In the genomic region with DNA sequence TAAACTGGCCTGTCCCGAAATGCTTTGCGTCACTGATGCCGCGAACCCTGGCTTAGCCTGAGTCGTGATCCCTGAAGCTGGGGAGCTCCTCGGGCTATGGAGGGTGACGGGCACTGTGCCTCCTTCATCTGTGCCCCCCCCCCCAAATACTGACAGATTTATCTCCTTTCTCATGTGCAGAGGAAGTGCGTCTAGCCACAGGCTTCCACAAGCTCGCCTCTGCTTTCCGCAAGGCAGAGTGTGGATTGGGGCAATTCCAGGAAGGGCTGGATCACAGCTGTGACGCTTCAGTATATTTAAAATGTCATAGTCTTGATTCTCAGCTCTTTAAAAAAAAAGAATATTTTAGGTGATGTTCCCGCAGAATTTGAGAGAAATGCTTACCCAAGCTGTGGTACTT, we compare ENCODE assay signal across 19 mouse cellular contexts. TPM values are rescaled to one million over a fixed set of nuclear protein-coding genes. Genes with fewer than 3 reads are reported as not detected.
DNase-seq lines count a peak whose midpoint lies in the region; ATAC-seq and TF ChIP-seq lines count a peak whose summit lies in the region.
"Had no signal": no experiment of that assay in that cellular context is flagged by ENCODE, and none has a peak within 500 bp of the region (broad histone marks: within the 10 kb centered on the region; RNA-seq: fewer than 3 reads in every experiment).

No protein-coding gene starts in this region.

- peaks cover 22% of the 10 kb centered on the region for H3K4me1 ChIP-seq in heart, embryonic 11.5 days (ENCODE audit: control insufficient read depth, insufficient read depth, low read length)
- H3K4me1 ChIP-seq in kidney, embryonic 14.5 days (ENCODE audit: control insufficient read depth, insufficient read depth, low read length): no peaks in the 10 kb centered on the region
- peaks cover 4% of the 10 kb centered on the region; the same call in 1 of the 2 replicates for H3K4me1 ChIP-seq in stomach, postnatal 0 days (replicated peaks; ENCODE audit: control insufficient read depth, insufficient read depth)

- H3K27me3 ChIP-seq in heart, embryonic 11.5 days (ENCODE audit: control insufficient read depth, insufficient read depth, low read length): no peaks in the 10 kb centered on the region
- H3K27me3 ChIP-seq in kidney, embryonic 14.5 days (ENCODE audit: control insufficient read depth, insufficient read depth, low read length): no peaks in the 10 kb centered on the region
- no peaks in the 10 kb centered on the region for H3K27me3 ChIP-seq in stomach, postnatal 0 days (ENCODE audit: control insufficient read depth, insufficient read depth, low read length)
- H3K27me3 ChIP-seq: limb, embryonic 15.5 days had no signal

- H3K4me3 ChIP-seq in heart, embryonic 11.5 days (ENCODE audit: low read depth, low read length): no peak overlapping the region
- H3K4me3 ChIP-seq in kidney, embryonic 14.5 days (ENCODE audit: low read length): no peak overlapping the region
- H3K4me3 ChIP-seq in stomach, postnatal 0 days (ENCODE audit: low read depth, low read length): no peak overlapping the region
- H3K4me3 ChIP-seq: limb, embryonic 15.5 days; myocyte had no signal

- TF ChIP-seq EP300 in stomach, postnatal 0 days (optimal IDR thresholded peaks at IDR 0.05): no peak

- no peak overlapping the region for H3K27ac ChIP-seq in heart, embryonic 11.5 days (ENCODE audit: low read depth, low read length)
- no peak overlapping the region for H3K27ac ChIP-seq in kidney, embryonic 14.5 days (ENCODE audit: low read depth, low read length)
- H3K27ac ChIP-seq in stomach, postnatal 0 days (replicated peaks): no peak overlapping the region
- H3K27ac ChIP-seq: limb, embryonic 15.5 days had no signal

- intact Hi-C loops in heart, postnatal 36 days (cut with DNase I): no loop called here

- peak overlapping the region; percentile 27; the same call in 1 of the 2 replicates for H3K4me2 ChIP-seq in heart, embryonic 11.5 days
- H3K4me2 ChIP-seq in kidney, embryonic 14.5 days (replicated peaks; ENCODE audit: low read depth, low read length): no peak overlapping the region
- 0 out of 2 replicates have a peak overlapping the region, but pooled peaks have one; percentile 1 for H3K4me2 ChIP-seq in stomach, postnatal 0 days (replicated peaks; ENCODE audit: low read depth)
- H3K4me2 ChIP-seq: limb, embryonic 15.5 days had no signal

- TF ChIP-seq CTCF in stomach, postnatal 0 days (IDR thresholded peaks at IDR 0.05; ENCODE audit: low read depth): no peak

- no peak overlapping the region for H3K9ac ChIP-seq in heart, embryonic 11.5 days (ENCODE audit: low read depth, low read length)
- no peak overlapping the region for H3K9ac ChIP-seq in kidney, embryonic 14.5 days (ENCODE audit: low read depth, low read length)
- no peak overlapping the region for H3K9ac ChIP-seq in stomach, postnatal 0 days (ENCODE audit: low read length)
- H3K9ac ChIP-seq: limb, embryonic 15.5 days had no signal

- H3K9me3 ChIP-seq in heart, embryonic 11.5 days (replicated peaks; ENCODE audit: control insufficient read depth, low read length): no peaks in the 10 kb centered on the region
- no peaks in the 10 kb centered on the region for H3K9me3 ChIP-seq in kidney, embryonic 14.5 days (ENCODE audit: control insufficient read depth, low read length)
- H3K9me3 ChIP-seq in stomach, postnatal 0 days (ENCODE audit: control insufficient read depth, low read length): no peaks in the 10 kb centered on the region
- H3K9me3 ChIP-seq: limb, embryonic 15.5 days had no signal

- WGBS in heart, embryonic 11.5 days (ENCODE audit: insufficient replicate concordance): 49% methylated on average over 12 of the region's 12 CpGs
- 29% methylated on average over 12 of the region's 12 CpGs for WGBS in kidney, embryonic 14.5 days
- WGBS in stomach, postnatal 0 days: 38% methylated on average over 12 of the region's 12 CpGs

- ATAC-seq in heart, embryonic 11.5 days (replicated peaks; ENCODE audit: insufficient number of reproducible peaks, low FRiP score, low TSS enrichment): no peak
- ATAC-seq in kidney, embryonic 14.5 days (ENCODE audit: low FRiP score, low TSS enrichment): no peak
- ATAC-seq in stomach, postnatal 0 days (ENCODE audit: low FRiP score, low TSS enrichment): no peak

- no peaks in the 10 kb centered on the region for H3K36me3 ChIP-seq in heart, embryonic 11.5 days (ENCODE audit: control insufficient read depth, insufficient read depth, low read length)
- H3K36me3 ChIP-seq in kidney, embryonic 14.5 days (ENCODE audit: control insufficient read depth, insufficient read depth, low read length): no peaks in the 10 kb centered on the region
- H3K36me3 ChIP-seq in stomach, postnatal 0 days (ENCODE audit: control insufficient read depth, insufficient read depth, low read length): no peaks in the 10 kb centered on the region
- H3K36me3 ChIP-seq: limb, embryonic 15.5 days had no signal

- no peak for DNase-seq in heart, postnatal 36 days
- peak; percentile 37 for DNase-seq in kidney, postnatal 14 days
- peak; percentile 60 for DNase-seq in right cerebral cortex, adult 18-20 months
- DNase-seq in right cerebral cortex, adult 2 months (ENCODE audit: low spot score in 2 of 2): no peak
- no peak for DNase-seq in stomach, postnatal 0 days (ENCODE audit: low spot score)
- no peak for DNase-seq in gastrocnemius, adult 8-10 months (ENCODE audit: low spot score in 2 of 2)
- DNase-seq: cerebellum, adult 9-10 months; gastrocnemius, postnatal 10 days; thymus, postnatal 25 days had no signal

RNA-seq across cellular contexts. Expression of a gene that starts 21.1 kb away (rescaled TPM):
- 59.2 and 63.4 TPM in 2 replicates for polyA plus RNA-seq in heart, embryonic 11.5 days (2014; fragmentation: Nextera tagmentation; extraction: Ambion mirVana)
- total RNA-seq in heart, postnatal 36 days (2021): 10 to 100 TPM; 20.4 to 21.3 TPM
- polyA plus RNA-seq in kidney, embryonic 14.5 days (2014; fragmentation: Nextera tagmentation; extraction: Ambion mirVana): 29.5 and 30.3 TPM in 2 replicates
- polyA plus RNA-seq in stomach, postnatal 0 days (2015; fragmentation: Nextera tagmentation; extraction: Ambion mirVana): 111 and 121 TPM in 2 replicates
- total RNA-seq in gastrocnemius, adult 8-10 months (2022): 1 to 10 TPM; 2.1 to 3.7 (median 3.1) TPM

RNA-seq across cellular contexts. Expression of a gene that starts 49.6 kb away (rescaled TPM):
- not detected in 2 replicates for polyA plus RNA-seq in heart, embryonic 11.5 days (2014; fragmentation: Nextera tagmentation; extraction: Ambion mirVana)
- total RNA-seq in heart, postnatal 36 days (2021): not detected
- not detected in 2 replicates for polyA plus RNA-seq in kidney, embryonic 14.5 days (2014; fragmentation: Nextera tagmentation; extraction: Ambion mirVana)
- not detected in 2 replicates for polyA plus RNA-seq in stomach, postnatal 0 days (2015; fragmentation: Nextera tagmentation; extraction: Ambion mirVana)
- not detected for total RNA-seq in gastrocnemius, adult 8-10 months (2022)
- total RNA-seq: gastrocnemius, postnatal 10 days; layer of hippocampus, postnatal 10 days; megakaryocyte-erythroid progenitor cell, adult 5-6 weeks; MEL had no signal
- polyA plus RNA-seq: C2C12; embryonic facial prominence, embryonic 11.5 days; forebrain, embryonic 11.5 days; limb, embryonic 15.5 days; myocyte had no signal

Comparison
In these comparisons a context has a peak if more than half of its experiments do, and no peak if none do; other contexts are left out.
1. DNase-seq: peak in kidney, postnatal 14 days (single experiment) and right cerebral cortex, adult 18-20 months (single experiment); none in heart, postnatal 36 days (0 of 2), right cerebral cortex, adult 2 months (0 of 2), stomach, postnatal 0 days (single experiment) and gastrocnemius, adult 8-10 months (0 of 2).